Mouse (Mus musculus) spleen, adult 18-20 months (tissue): ENCODE measurements at regions not wholly inside any gene's neighbourhood (a gene's known extent, or its start where the extent isn't known, plus 50 kb on each side); places are given as distances from the start of the nearest gene placed in this dataset.
"Not testable (repeated sequence)": the region's sequence is repeated elsewhere in the genome, so short reads cannot be mapped to it uniquely, and the experiment has no call there.

Source experiments
- DNase-seq, 2 experiments: peaks; one replicate each; pipeline ENCODE4 v3.0.0; 2022; ENCODE audit warnings: mixed read lengths in 2 of 2

- DNase-seq: no peak
These were observed 251.2 kb upstream of the Kcnh8 start for GRCm38 (mm10) chr17:52351293-52351692.

- no peak for DNase-seq
These were observed 251.8 kb upstream of the Kcnh8 start for GRCm38 (mm10) chr17:52350696-52351095.

- DNase-seq: no peak
These were observed 252.6 kb upstream of the Kcnh8 start for GRCm38 (mm10) chr17:52349872-52350271.

GRCm38 (mm10) chr17:52348481-52349083 lies 253.9 kb upstream of the Kcnh8 start:
- no peak for DNase-seq

- no peak for DNase-seq
These were observed 281.9 kb upstream of the Kcnh8 start for GRCm38 (mm10) chr17:52320586-52320985.

- DNase-seq: no peak
These were observed 285.5 kb upstream of the Kcnh8 start for GRCm38 (mm10) chr17:52316976-52317375.

- DNase-seq: no peak
These were observed 286.6 kb upstream of the Kcnh8 start for GRCm38 (mm10) chr17:52315879-52316278.

GRCm38 (mm10) chr17:52315456-52315855 lies 287.1 kb upstream of the Kcnh8 start:
- DNase-seq: not testable (repeated sequence)

- DNase-seq: no peak
These were observed 290.5 kb upstream of the Kcnh8 start for GRCm38 (mm10) chr17:52312043-52312442.

GRCm38 (mm10) chr17:52308789-52309188 lies 293.7 kb upstream of the Kcnh8 start:
- DNase-seq: no peak

- DNase-seq: no peak
These were observed 298.4 kb upstream of the Kcnh8 start for GRCm38 (mm10) chr17:52304133-52304532.

- DNase-seq: no peak
These were observed 299.2 kb upstream of the Kcnh8 start for GRCm38 (mm10) chr17:52303320-52303719.

- no peak for DNase-seq
These were observed 302.7 kb upstream of the Kcnh8 start for GRCm38 (mm10) chr17:52299769-52300168.

- no peak for DNase-seq
These were observed 317.1 kb upstream of the Kcnh8 start for GRCm38 (mm10) chr17:52285392-52285791.

- no peak for DNase-seq
These were observed 320.2 kb upstream of the Kcnh8 start for GRCm38 (mm10) chr17:52282264-52282663.

- DNase-seq: no peak
These were observed 324.0 kb upstream of the Kcnh8 start for GRCm38 (mm10) chr17:52278523-52278922.

- no peak for DNase-seq
These were observed 333.7 kb upstream of the Kcnh8 start for GRCm38 (mm10) chr17:52268792-52269191.

- no peak for DNase-seq
These were observed 351.2 kb upstream of the Kcnh8 start for GRCm38 (mm10) chr17:52251284-52251683.

GRCm38 (mm10) chr17:52225584-52225983 lies 376.9 kb upstream of the Kcnh8 start:
- no peak for DNase-seq

- no peak for DNase-seq
These were observed 382.1 kb upstream of the Kcnh8 start for GRCm38 (mm10) chr17:52220422-52220821.

- DNase-seq: no peak
These were observed 384.3 kb upstream of the Satb1 start for GRCm38 (mm10) chr17:52217411-52217810.

GRCm38 (mm10) chr17:52212944-52213343 lies 379.9 kb upstream of the Satb1 start:
- DNase-seq: no peak

GRCm38 (mm10) chr17:52210483-52210882 lies 377.4 kb upstream of the Satb1 start:
- DNase-seq: no peak

GRCm38 (mm10) chr17:52197731-52198130 lies 364.6 kb upstream of the Satb1 start:
- DNase-seq: no peak

GRCm38 (mm10) chr17:52196811-52197210 lies 363.7 kb upstream of the Satb1 start:
- no peak for DNase-seq
